Mouse (Mus musculus) left cerebral cortex, adult 9 months (tissue): ENCODE measurements around the gene Ccdc117.
A peak's percentile ranks its signal among the peaks of the same experiment; 100 is the strongest.
"Not testable (repeated sequence)": the region's sequence is repeated elsewhere in the genome, so short reads cannot be mapped to it uniquely, and the experiment has no call there.

ENCODE experiments used
- DNase-seq, 2 experiments: peaks; one replicate each; pipeline ENCODE4 v3.0.0; 2022; ENCODE audit warnings: low spot score in 2 of 2

Ccdc117 gene

DNA sequence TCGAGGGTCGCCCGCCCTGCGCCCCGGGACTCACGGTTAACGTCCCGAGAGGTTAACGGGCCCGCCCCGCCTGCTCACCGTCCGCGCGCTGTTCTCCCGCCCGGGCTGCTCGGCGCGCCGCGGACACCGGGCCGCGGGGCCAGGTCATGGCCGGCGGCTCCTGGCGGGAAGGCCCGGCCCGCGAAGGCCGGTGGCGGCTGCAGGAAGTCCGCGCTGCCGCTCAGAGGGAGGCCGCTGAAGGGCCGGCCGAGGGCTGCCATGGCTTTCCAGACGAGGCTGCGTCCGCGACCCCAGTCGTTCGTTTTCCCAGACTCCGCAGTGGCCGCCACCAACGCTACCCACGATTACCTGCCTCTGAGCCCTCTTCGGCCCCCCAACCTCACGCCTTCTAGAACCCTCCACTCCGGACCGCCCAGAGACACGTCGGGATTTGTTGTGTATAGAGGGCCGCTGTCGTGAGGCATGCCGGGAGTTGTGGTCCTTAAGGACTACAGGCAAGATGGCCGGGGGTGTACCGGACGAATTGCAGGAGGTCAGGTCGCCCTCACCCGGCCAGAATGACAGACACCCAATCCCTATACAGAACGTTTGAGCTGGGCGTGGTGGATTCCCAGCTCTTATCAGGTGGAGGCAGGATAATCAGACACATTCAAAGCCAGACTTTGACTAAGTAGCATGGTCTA, at the start of gene Ccdc117:
Gene Ccdc117 (minus strand): TSS at position 389 of the 683 bp plus-strand sequence.
- DNase-seq, result peak; percentile 59 to 88

DNA sequence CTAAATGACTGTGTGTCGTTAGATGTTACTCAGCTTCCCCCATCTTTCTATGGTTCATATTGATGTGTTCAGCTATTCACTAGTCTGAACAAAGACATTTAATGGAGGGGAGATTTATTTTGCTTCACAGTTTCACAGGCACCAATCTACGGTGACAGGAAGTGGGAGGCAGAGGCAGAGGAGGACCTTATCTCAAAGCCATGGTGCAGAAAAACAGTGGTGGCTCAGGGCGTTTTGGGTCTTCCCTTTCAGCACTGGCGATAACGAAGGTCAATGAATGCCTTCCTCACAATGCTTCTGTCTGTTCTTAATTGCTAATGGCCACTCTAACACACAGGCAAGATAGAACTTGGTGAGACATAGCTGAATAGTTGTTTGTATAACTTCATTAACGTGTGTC, 33.1 kb upstream of the Ccdc117 start:
- no peak for DNase-seq

DNA sequence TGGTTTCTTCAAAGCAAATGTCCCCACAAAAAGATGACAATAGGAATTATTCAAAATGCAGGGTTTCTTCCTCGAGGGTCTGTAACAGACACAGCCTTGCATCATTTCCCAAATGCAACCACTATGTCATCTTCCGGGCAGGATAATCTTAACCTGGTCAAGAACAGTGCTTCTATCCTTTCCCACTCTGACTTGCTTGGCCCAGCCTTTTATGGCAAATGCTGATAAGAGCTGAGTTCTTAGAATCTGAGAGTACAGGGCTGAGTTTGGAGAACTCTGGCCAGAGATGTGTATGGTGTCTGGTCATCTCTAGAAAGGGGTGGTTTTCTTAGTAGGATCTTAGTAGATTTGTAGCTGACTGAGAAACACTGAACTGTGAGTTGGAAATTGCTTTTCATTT, 31.8 kb upstream of the Ccdc117 start:
- no peak for DNase-seq

- DNase-seq, result no peak
These were observed 29.9 kb upstream of the Ccdc117 start for GRCm38 (mm10) chr11:5571856-5572255.

GRCm38 (mm10) chr11:5569474-5569873, 27.5 kb upstream of the Ccdc117 start, which contains the start of gene Ankrd36:
Gene Ankrd36 (plus strand): TSS chr11:5569684.
- no peak for DNase-seq

DNA sequence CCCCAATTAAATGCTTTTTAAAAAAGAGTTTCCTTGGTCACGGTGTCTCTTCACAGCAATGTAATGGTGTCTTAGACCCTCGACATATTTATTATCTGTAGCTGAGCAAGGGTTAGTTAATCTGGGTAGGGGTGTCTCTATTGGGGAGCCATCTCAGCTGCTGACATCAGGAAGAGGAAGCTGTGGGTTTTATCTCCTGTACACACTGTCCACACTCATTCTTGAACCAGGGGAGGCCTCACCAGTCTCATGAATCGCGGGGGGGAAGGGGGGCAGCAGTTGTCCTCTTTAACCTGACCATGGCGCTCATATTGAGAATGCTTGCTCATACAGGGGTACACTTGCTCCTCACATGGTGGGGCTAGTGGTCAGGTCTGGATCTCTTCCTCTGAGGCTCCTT, 26.1 kb upstream of the Ccdc117 start:
- DNase-seq, result no peak

- no peak for DNase-seq
These were observed 25.7 kb upstream of the Ccdc117 start for GRCm38 (mm10) chr11:5567654-5568053.

DNA sequence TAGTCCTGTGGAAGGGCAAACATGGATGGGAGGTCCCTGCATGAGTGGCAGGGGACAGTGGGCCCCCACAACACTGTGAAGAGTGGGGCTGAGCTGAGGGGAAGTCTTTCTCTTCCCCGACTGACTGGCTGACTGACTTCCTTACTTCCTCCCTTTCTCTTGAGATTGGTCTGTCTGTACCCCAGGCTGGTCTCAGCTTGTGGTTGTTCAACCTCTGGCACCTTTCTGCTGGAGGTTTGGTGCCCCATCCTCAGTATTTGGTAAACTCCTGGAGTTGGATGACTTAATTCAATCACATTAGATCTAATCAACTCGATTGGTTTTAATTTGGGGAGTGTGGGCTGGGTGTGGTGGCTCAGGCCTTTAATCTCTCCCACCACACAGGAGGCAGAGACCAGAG, 24.5 kb upstream of the Ccdc117 start:
- DNase-seq, result no peak

DNA sequence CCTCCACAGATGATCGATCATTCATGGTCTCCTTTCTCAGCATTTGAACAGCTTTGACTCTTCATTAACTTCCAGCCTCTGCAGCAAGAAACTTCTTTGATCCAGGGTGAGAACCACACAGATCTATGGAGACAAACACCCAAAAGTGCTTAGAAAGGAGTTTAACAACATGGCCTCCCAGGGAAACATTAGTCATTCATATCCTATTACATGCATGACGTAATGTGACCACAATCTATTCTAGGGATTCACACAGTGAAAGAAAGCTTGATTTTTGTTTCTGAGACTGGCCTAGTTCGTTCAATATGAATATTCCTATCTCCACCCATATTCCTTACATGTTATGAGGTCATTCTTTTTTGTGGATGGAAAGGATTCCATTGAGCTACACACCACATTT, 23.6 kb upstream of the Ccdc117 start:
- DNase-seq, result no peak

- no peak for DNase-seq
These were observed 21.9 kb upstream of the Ccdc117 start for GRCm38 (mm10) chr11:5563898-5564297.

DNA sequence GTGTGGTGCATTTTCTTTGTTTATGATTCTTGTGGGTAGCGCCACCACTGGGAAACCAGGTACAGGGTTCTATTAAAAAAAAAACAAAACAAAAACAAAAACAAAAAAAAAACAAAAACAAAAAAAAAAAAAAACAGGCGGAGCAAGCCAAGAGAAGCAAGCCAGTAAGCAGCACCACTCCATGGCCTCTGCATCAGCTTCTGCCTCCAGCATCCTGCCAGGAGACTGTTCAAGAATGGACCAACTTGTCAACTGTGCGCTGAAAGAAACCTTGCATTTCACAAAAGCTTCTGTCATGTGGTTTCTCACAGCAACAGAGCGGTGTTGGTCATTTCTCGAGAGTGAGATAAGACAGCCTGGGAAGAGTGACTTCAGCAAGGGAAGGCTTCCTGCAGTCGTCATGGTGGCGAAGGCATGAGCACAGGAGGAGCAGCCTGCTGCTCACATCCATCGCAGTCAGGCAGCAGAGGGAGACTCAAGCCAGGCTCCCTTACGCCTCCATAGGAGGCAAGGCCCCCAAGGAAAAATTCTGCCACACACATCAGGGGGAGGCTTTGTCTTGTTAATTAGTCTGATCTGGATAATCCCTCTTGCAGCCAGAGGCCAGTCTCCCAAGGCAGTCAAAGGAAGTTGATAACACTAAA, 20.8 kb upstream of the Ccdc117 start:
- DNase-seq, result no peak

GRCm38 (mm10) chr11:5560273-5560672, 18.3 kb upstream of the Ccdc117 start:
- no peak for DNase-seq

DNA sequence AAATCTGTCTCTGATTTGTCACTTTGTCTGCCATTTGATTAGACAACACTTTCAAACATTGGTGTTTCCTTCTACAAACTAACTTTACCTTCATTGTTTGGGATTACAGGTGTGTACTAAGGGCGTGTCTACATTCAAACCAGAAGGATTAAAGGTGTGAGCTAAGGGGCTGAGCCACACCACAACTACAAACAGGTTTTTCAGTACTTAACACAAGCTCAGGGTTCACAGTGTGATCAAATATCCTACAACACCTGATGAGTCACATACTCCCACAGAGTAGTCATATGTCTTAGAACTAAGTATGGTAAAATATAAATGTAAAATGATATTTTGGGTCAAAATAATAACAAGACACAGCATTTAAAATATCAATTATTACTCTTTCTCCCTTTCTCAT, 9.9 kb upstream of the Ccdc117 start:
- DNase-seq, result no peak

- DNase-seq, result no peak
These were observed 9.4 kb upstream of the Ccdc117 start for GRCm38 (mm10) chr11:5551430-5551829.

DNA sequence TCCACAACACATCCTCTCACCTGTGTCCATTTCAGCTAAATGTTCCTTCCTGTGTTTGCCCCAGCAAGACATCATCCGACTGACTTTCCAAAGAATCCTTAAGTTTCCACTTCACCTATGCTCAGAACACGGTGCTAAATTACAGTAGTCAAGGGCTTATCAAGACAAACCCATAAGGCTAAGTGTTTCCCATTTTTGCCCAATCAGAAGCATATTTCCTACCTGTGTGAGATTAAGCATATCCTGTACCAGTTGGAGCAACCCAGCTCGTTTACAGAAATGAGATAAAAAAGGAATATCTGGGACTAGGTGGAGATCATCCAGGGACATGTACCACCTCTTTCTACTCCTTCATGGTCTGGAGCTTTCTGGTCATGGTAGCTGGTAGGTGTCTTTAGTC, 4.7 kb upstream of the Ccdc117 start:
- DNase-seq, result no peak

GRCm38 (mm10) chr11:5545457-5545856, 3.5 kb upstream of the Ccdc117 start:
- DNase-seq, result no peak

- not testable (repeated sequence) for DNase-seq
These were observed 2.7 kb upstream of the Ccdc117 start for GRCm38 (mm10) chr11:5544709-5545108.

DNA sequence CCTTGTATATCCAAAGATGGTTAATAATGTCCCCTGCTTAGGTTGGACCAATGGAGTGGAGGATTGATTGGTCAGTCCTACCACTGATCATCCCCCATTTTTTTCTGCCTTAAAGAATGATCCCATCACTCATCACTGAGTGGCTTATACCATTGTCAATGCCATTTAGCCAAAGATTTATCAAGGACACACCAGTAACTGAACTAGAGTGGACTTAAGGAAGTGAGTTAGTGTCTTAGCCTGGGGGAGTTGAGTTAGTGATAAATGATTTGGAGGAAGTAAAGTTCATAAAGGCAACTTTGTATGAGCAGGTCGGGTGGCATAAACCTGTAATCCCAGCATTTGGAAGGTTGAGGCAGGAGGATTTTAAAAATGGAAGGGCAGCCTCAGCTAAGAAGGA, 1.3 kb upstream of the Ccdc117 start:
- DNase-seq, result no peak

GRCm38 (mm10) chr11:5542482-5543185, 647 bp upstream of the Ccdc117 start:
- no peak for DNase-seq

DNA sequence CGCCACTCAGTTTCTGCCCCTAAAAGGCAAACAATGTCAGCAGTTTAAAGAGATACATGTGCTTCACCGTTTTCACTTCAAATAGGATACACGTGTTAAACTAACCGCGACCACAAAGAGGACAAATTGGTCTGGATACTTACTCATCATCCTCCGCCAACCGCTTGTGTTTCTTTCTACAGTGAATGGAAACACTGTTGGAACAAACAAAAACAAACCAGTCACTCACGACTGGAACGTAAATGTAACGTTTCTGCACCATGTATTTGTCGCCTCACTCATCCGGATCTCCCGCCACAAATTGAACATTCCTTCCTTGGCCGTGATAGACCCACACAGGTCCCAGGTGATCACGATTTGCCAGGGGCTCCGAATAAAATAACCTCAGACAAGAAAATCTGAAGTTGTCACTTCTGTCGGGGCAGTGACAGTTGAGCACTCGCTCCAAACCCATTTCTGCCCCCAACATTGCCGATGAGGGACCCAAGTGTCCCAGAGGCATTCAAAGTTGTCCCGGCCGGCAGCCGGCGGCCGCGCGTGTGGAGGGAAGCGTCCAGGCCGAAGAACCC, 673 bp downstream of the Ccdc117 start:
- no peak for DNase-seq

GRCm38 (mm10) chr11:5540331-5540730, 1.7 kb downstream of the Ccdc117 start:
- no peak for DNase-seq

DNA sequence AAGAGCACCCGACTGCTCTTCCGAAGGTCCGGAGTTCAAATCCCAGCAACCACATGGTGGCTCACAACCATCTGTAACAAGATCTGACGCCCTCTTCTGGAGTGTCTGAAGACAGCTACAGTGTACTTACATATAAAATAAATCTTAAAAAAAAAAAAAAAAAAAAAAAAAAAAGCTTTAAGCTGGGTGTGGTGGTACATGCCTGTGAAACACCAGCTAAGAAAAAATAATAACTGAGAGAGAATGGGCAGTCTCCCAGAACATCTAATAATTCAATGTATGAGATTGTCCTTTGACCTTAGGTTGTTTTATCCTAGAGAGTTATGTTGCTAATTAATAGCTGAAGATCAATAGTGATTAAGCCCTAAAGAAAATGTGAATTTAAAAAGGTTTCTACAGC, 4.5 kb downstream of the Ccdc117 start:
- not testable (repeated sequence) for DNase-seq

GRCm38 (mm10) chr11:5533108-5533507, 8.9 kb downstream of the Ccdc117 start:
- DNase-seq, result no peak
